Mouse (Mus musculus): ENCODE measurements at regions not wholly inside any gene's neighbourhood (a gene's known extent, or its start where the extent isn't known, plus 50 kb on each side); places are given as distances from the start of the nearest gene placed in this dataset.
"Not testable (repeated sequence)": the region's sequence is repeated elsewhere in the genome, so short reads cannot be mapped to it uniquely, and the experiment has no call there.

GRCm38 (mm10) chr3:29024851-29025250, 57.0 kb upstream of the Egfem1 start:
- not testable (repeated sequence) for DNase-seq (ENCODE audit: low spot score in 2 of 2)

GRCm38 (mm10) chr3:29027726-29028125, 54.1 kb upstream of the Egfem1 start:
- peak in 1 of 2 experiments; percentile 14 for DNase-seq (ENCODE audit: low spot score in 2 of 2)

GRCm38 (mm10) chr3:29030791-29031190, 51.0 kb upstream of the Egfem1 start:
- DNase-seq (ENCODE audit: low spot score in 2 of 2), result no peak

GRCm38 (mm10) chr3:29031811-29032210, 50.0 kb upstream of the Egfem1 start:
- no peak for DNase-seq (ENCODE audit: low spot score in 2 of 2)
